Mouse (Mus musculus): ENCODE measurements around the gene Dync1h1. TPM values are rescaled to one million over a fixed set of nuclear protein-coding genes. Genes with fewer than 3 reads are reported as not detected.
"Not testable (repeated sequence)": the region's sequence is repeated elsewhere in the genome, so short reads cannot be mapped to it uniquely, and the experiment has no call there.

Dync1h1 gene
- total RNA-seq, 2 experiments from 2014 or later = 280 to 298 TPM

DNA sequence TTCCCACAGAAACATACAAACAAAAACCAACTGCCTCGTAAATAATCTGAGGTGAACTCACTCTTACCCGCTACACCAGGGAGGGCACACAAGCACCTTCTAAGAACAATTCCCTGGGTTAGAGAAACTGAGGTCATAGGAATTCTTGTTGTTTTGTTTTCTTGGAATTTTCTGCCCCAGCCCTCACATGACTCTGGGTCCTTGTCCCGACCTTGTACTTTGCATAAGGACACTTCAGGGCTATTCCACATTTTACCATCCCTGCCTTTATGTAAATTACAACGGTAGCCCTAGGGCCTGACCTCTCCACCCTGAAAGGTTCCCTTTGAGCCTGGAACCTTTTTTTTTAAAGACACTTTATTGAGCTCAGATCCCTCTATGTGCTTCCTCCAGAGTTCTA, 101.3 kb downstream of the Dync1h1 start, which contains the start of gene Hsp90aa1:
Hsp90aa1 (minus strand) TSS at position 173 of the 400 bp plus-strand sequence.
- TF ChIP-seq CTCF (conservative IDR thresholded peaks at IDR 0.05) = no peak
- no peak within 1 kb of the TSS for H3K27ac ChIP-seq
- DNase-seq (ENCODE audit: low spot score in 2 of 2) = no peak
- H3K4me3 ChIP-seq = no peak within 1 kb of the TSS

DNA sequence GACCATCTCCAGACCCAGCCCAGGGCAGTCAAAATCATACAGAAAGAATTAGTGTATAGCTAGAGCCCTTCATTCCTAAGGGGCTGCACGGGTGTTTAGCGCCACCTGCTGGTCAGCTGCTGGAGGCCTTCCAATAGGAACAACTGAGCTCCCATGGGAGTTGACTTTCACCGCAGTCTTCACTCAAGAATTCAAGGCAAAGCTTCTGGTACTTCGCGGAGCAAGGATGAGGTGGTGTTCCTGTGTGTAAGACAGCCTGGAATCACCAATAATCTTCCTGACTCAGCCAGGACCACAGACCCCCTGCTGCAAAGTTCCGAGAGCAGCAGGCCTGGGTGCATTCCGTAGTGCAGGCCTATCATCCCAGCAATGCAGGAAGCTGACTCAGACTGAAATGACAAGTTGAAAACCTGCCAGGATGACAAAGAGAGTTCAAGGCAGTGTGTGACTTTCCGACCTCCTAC, 101.8 kb downstream of the Dync1h1 start:
- TF ChIP-seq CTCF (conservative IDR thresholded peaks at IDR 0.05) = peak; percentile 100
- peak; percentile 73 to 89 for DNase-seq (ENCODE audit: low spot score in 2 of 2)

DNA sequence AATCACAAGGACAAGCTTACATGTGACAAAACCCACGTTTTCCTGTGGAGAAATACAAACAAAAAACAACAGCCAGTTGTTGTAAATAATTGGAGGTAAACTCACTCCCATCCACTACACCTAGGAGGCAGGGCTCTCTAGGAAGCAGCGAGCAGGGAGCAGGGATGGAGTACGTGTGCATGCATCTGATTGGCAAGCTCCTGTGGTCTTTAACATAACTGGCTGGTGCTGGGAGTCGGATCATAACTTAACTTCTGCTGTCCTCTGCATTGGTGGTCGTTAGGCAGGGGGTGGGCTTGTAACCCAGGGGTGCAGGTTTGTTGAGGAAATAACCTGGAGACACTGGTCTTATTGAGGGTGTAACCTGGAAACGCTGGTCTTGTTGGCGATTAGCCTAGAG, 102.4 kb downstream of the Dync1h1 start:
- Histone ChIP-seq H3K27ac (no peak overlapping the region), H3K4me3 (no peak overlapping the region)
- TF ChIP-seq CTCF (conservative IDR thresholded peaks at IDR 0.05) = no peak
- DNase-seq (ENCODE audit: low spot score in 2 of 2) = no peak

More for the DNA sequence above, 101.8 kb downstream of the Dync1h1 start:
- no peak overlapping the region for H3K4me3 ChIP-seq
- no peak overlapping the region for H3K27ac ChIP-seq

DNA sequence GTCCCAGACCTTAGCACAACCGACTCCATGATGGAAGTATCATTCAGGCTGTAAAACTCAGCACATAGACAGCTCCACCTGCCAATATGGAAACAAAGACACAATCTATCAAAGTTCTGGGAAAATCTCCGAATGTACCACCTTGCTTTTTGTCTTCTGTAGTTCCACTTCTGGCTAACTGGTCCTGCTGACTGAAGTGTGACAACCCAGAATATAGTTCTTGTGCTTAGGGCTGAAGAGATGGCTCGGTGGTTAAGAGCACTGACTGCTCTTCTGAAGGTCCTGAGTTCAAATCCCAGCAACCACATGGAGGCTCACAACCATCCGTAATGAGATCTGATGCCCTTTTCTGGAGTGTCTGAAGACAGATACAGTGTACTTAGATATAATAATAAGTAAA, 104.2 kb downstream of the Dync1h1 start:
- H3K27ac ChIP-seq; DNase-seq (ENCODE audit: low spot score in 2 of 2): not testable (repeated sequence)

DNA sequence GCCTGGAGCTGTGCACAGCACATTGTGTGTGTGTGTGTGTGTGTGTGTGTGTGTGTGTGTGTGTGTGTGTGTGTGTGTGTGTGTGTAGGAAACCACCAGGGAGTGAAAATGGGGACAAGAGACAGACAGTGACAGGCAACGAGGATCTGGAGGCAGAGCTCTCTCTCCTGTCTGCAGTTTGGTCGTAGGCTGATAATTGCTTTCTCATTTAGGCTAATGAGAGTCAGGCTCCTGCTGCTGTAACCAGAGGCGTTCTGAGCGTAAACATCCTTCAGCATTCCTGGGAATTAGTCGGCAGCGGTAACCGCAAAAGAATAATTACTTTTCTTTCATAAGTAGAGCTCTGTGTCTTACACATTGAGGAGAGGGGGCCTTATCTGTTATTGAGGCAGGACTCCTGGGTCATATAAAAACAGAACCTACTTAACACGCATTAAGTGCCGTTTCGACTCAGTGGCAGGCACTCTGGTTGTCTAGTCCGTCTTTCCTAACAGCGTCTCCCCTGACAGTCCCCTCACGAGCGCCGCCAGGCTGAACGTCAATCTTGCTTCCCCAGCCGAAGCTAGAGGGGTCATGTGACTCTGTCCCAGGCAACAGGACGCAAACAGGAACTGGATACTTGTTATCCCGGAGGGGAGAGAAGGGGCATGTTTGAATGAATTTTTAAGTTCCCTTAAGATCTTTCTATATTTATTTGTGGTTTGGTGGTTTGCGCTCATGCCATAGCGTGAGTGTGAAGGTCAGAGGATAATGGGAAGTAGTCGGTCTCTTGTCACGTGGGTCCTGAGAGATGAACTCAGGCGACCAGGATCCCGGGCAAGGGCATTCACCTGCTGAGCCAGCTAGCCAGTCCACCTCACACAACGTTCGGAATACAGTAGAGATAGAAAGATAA, 105.3 kb downstream of the Dync1h1 start:
- TF ChIP-seq CTCF (conservative IDR thresholded peaks at IDR 0.05) = peak; percentile 33
- DNase-seq (ENCODE audit: low spot score in 2 of 2) = peak; percentile 19 to 31
- Histone ChIP-seq H3K4me3 (peak overlapping the region; percentile 47), H3K27ac (peak overlapping the region; percentile 28)

More for the DNA sequence above, 104.2 kb downstream of the Dync1h1 start:
- H3K4me3 ChIP-seq = not testable (repeated sequence)

DNA sequence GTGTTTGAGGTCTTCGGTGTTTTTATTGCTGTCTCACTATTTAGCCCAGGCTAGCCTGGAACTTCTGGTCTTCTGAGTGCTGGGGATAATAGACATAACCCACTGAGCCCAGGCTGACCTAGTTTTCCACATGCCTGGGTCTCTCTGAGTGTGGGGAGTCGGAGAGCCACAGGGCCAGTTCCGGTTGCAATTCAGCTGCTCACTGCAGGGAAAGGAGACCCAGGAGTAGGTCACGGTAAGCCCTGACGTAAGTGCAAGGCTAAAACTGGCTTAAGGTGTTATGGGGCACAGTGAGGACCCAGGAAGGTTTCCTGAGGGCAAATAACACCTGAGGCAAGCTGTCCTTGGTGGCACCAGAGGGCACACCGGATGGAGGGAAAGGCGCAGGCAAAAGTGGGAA, 106.2 kb downstream of the Dync1h1 start:
- DNase-seq (ENCODE audit: low spot score in 2 of 2) = no peak
- no peak for TF ChIP-seq CTCF (conservative IDR thresholded peaks at IDR 0.05)
- Histone ChIP-seq H3K4me3 (no peak overlapping the region), H3K27ac (no peak overlapping the region)

DNA sequence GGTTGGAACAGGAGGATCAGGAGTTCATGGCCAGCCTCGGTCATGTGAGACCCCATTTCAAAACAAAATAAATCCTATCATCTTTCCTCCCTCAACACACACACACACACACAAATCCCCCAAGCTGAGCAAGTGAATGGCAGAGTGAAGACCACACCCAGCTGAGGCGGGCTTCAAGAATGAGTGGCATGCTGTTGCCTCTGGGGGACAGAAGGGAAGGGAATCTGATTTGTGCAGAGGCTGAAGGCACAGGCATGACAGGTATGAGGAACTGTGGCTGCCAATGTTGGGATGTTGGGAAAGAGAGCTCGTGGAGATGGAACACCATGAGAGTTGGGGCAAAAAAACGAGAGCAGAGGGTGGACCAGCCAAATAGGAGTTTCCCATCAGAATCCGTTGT, 110.0 kb downstream of the Dync1h1 start:
- H3K27ac ChIP-seq = no peak overlapping the region
- TF ChIP-seq CTCF (conservative IDR thresholded peaks at IDR 0.05) = no peak
- no peak for DNase-seq (ENCODE audit: low spot score in 2 of 2)
- H3K4me3 ChIP-seq = no peak overlapping the region

DNA sequence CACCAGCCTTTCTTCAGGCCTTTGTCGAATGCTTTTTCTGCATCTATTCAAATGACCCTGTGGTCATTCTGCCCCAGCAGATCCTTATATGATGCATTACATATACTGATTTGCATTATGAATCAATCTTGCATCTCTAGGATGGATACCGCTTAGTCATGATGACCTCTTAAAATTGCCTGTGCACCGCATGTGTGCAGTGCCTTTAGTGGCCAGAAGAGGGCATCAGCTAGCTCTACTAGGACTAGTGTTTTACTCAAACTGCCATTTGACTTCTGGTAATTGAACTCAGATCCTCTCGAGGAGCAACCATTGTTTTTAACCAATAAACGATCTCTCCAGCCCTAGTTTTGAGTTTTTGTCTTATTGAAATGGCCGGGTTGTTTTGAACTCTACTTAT, 112.5 kb downstream of the Dync1h1 start:
- TF ChIP-seq CTCF (conservative IDR thresholded peaks at IDR 0.05) = peak; percentile 58
- H3K27ac ChIP-seq = no peak overlapping the region
- DNase-seq (ENCODE audit: low spot score in 2 of 2) = no peak

DNA sequence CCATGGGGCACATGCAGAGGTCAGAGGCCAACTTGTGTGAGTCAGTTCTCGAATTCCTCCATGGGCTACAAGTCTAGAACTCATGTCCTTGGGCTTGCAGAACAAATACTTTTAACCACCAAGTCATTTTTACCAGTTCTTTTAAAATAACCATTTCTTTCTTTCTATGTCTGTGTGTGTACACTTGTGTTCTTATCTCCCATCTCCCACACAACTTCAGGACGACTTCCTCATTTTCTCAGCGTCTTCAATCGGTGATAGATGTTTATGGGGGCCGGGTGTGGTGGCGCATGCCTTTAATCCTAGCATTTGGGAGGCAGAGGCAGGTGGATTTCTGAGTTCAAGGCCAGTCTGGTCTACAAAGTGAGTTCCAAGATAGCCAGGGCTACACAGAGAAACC, 113.0 kb downstream of the Dync1h1 start:
- Histone ChIP-seq H3K4me3 (no peak overlapping the region), H3K27ac (no peak overlapping the region)
- no peak for TF ChIP-seq CTCF (conservative IDR thresholded peaks at IDR 0.05)
- DNase-seq (ENCODE audit: low spot score in 2 of 2) = no peak

More for the DNA sequence above, 112.5 kb downstream of the Dync1h1 start:
- H3K4me3 ChIP-seq = no peak overlapping the region

DNA sequence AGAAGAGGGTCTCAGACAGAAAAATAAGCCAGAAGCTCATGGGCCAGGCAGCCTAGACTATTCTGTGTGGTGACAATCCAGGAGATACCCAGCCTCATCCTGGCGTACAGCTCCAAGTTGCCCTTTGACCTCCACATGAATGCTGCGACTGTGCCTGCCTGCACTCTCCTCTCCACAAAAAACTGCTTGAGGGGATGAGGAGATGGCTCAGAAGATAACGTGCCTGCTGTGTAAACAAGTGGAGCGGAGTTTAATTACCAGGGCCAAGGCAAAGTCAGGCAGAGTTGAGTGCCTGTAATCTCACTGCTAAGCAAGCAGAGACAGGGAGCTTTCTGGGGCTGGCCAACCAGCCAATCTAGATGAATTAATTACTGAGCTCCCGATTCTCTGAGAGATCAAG, 114.8 kb downstream of the Dync1h1 start:
- Histone ChIP-seq H3K4me3 (no peak overlapping the region), H3K27ac (no peak overlapping the region)
- TF ChIP-seq CTCF (conservative IDR thresholded peaks at IDR 0.05) = no peak
- DNase-seq (ENCODE audit: low spot score in 2 of 2) = no peak

Small RNAs within 50 kb of the gene (microRNA-seq; reads per million reads assigned to microRNA genes)
- gene Gm27299 = 0 reads per million in 2 experiments

Other genes with a start within 250 kb of the Dync1h1 start
- 100 to 1,000 TPM; 243 to 252 TPM for gene Ppp2r5c, start 154.3 kb upstream of the Dync1h1 start, total RNA-seq (2021)
- not detected for gene 1700001K19Rik, start 81.2 kb downstream of the Dync1h1 start, total RNA-seq (2021)
- gene Hsp90aa1, start 101.3 kb downstream of the Dync1h1 start, total RNA-seq (2021) = 100 to 1,000 TPM; 921 to 990 TPM
- 10 to 100 TPM; 43.5 to 49.9 TPM for gene Wdr20, start 136.5 kb downstream of the Dync1h1 start, total RNA-seq (2021)
- 10 to 100 TPM; 10.4 to 13.7 TPM for gene Mok, start 239.5 kb downstream of the Dync1h1 start, total RNA-seq (2021)
- 10 to 100 TPM; 12.8 to 13.2 TPM for gene Zfp839, start 248.8 kb downstream of the Dync1h1 start, total RNA-seq (2021)